Mouse (Mus musculus): Measurements from ENCODE around the gene Heg1.
A peak's percentile ranks its signal among the peaks of the same experiment; 100 is the strongest.

Gene Heg1

DNA sequence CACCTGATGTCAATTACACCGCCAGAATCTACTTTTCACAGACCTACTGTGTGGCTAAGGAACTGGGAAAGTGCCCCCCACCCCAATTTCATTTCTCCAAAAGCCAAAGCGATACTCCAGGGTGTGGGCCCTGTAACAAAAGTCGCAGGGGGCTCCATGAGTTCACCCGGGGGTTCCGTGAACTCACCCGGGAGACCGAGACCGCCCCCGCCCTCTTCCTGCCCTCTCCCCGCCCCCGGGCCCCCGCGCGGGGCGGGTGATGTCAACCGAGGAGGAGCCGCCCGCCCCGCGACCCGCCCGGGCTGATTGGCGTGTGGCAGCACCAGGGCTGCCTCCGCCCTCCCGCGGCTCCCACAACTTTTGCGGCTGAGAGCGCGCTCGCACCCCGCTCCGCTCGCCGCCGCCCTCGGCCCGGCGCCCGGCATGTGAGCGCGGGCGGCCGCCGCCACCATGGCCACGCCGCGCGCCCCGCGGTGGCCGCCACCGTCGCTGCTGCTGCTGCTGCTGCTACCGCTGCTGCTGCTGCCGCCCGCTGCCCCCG lies at the start of gene Heg1:
Gene Heg1, plus strand, starts transcription at position 209 of the 541 bp plus-strand sequence.
- DNase-seq: peak; percentile 86 to 88

DNA sequence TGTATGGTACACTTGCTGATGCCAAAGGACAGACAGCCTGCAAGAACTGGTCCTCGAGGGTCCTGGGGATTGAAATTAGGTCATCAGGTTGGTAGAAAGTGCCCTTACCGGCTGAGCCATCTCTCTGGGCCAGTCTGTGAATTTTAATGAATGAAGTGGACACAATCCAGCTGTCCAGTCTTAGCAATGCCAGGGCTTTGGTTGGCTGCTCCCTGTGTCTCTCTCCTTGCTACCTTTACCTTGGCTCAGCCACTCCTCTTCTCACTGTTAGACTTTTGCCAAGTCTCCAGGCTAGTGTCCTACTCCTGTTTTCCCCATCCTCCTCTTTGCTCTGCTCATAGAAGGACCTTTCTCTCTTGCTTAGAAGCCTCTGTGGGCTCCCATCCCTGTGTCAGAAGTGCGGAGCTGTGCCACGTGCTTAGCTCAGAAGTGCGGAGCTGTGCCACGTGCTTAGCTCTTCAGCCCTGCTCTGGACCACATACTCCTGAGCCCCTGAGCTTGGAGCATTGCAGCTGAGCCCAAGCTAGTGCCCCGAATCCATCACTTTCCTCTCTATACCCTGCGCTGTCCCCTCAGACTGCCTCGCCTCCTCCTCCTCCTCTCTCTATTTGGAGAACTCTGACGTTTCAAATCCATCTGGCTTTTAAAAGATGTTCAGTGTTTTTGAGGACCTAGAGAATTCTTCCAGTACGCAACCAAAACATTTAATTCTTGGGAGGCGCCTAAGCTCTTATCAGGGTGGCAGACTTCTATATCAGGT lies 48.2 kb upstream of the Heg1 start:
- DNase-seq: no peak

DNA sequence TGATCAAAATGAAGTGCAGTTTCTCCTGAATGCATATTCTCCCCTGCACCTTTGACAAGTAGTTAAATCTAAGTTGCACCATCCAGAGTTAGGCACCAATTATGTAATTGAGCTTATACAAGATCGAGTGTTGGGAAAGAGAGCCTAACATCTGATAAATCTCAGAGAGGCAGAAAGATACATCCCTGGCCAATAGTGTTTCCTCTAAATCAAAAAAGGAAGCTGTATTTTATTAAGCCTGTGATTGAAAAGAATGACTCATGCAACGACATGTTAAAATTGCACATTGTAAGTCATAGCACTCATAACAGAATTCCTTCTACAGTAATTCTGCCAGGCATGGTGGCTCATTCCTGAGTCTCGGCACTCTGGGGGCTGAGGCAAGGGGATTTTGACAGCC lies 42.4 kb upstream of the Heg1 start:
- DNase-seq: no peak

DNA sequence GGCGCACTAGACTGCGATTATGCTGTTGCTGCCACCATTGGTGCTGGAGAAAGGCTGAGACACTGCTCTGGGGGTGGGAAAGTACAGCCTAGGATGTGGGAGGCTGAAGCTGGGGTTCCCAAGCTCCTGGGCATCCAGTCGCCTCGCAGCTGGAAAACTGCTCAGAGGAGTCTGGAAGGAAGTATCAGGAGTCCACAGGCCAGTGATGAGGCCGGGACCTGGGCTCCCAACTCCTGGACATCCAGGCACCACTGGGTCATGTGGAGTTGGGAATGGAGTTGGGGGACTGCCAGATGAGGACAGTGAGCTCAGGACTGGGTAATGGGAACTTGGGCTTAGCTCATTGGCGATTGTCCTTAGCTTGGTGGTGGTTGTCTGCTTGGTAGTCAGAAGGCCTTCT lies 31.1 kb upstream of the Heg1 start:
- no peak for DNase-seq

DNA sequence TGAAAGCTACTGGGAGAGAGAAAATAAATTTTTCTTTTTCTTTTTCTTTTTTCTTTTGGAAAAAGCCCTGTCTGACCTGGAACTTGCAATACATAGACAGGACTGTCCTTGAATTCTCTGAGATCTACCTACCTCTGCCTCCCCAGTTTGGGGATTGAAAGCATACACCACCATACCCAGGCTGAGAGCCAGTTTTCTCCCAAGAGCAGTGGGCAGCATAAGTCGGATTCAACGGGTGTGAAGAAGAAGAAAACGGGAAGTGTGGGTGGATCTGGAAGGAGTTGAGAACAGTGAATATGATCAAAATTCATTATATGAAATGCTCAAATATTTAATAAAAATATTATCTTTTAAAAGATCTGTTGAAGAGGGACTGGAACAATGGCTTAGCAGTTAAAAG lies 28.7 kb upstream of the Heg1 start:
- no peak for DNase-seq

DNA sequence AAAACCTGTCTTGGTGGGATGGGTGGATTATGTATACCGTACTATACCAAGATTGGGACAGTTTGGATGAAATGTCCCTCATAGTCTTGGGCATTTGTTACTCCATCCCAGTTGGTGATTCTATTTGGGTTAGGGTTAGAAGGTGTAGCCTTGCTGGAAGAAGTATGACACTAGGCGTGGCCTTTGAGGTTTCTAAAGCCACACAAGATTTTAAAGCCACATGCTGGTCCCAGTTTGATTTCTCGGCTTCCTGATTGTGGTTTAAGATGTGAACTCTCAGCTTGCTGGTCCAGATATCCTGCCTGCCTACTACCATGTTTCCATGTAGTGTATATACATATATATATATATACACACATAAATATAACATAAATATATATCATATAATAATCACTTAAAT lies 27.0 kb upstream of the Heg1 start:
- no peak for DNase-seq

DNA sequence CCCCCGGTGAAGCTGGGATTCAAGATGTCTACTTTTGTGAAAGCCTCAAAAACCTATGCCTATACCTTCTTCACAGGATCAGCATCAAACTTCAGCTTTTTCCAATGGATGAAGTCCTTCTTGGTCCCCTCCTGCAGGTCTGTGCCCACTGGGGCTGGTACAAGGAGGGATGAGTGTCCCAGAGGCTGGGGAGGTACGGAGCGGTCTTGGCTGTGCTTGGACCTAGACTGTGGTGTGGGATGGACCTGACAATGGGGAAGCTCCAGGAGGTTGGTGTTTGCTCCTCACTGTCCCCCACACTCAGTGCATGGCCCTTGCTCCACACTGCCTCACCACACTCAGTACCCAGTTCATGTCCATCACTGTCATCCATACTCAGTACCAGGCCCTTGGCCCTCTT lies 26.0 kb upstream of the Heg1 start:
- DNase-seq: no peak

DNA sequence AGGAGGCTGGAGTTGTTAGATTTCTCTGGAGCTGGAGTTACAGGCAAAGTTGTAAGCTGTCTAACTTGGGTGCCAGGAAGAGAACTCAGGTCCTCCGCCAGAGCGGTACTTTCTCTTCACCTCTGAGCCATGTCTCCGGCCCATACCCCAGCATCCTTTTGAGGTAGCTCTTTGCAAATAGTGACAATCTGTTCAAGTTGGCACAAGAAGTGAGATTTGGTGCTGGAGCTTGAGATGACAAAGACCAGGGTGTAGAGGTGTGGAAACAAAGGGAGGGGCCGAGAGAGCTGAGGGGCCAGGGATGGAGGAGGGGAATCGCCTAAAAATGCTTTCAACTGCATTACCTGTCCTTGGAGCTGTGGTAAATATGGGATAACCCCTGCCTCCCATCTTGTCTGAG lies 24.6 kb upstream of the Heg1 start:
- no peak for DNase-seq

DNA sequence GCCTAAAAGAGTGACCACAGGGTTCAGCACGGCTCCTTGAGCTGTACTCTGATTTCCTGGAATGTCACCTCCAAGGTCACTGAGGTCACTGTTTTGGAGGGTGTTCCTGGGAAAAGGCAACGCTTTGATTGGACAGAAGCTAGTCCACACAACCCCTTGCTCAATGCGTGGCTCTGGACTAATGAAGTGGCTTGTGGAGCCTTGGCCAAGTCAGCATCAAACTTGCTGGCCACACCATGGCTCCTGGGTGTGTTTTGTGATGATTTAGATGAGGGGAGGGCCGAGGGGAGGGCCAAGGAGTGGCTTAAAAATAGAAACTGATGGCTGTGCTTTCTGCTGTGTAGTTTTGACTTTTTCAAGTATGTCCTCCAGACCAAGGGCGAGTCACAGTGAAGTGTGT lies 24.0 kb upstream of the Heg1 start:
- no peak for DNase-seq

DNA sequence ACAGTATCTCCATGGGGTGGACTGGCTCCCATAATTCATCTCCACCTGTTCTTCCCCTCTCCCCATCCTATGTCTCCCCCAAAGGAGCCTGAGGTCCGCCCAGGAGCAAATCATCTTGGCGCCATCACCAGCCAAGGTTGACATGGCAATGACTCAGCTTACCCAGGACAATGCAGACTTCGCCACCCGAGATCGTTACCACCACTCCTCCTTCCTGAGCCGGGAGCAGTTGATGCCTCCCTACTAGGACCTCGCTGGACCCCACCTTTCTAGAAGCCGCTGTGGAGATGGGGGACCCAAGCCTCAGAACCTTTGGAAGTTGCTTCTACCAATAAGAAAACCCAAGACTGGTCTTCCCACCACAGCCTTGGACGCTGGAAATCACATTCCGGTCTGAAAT lies 21.3 kb upstream of the Heg1 start:
- DNase-seq: no peak

DNA sequence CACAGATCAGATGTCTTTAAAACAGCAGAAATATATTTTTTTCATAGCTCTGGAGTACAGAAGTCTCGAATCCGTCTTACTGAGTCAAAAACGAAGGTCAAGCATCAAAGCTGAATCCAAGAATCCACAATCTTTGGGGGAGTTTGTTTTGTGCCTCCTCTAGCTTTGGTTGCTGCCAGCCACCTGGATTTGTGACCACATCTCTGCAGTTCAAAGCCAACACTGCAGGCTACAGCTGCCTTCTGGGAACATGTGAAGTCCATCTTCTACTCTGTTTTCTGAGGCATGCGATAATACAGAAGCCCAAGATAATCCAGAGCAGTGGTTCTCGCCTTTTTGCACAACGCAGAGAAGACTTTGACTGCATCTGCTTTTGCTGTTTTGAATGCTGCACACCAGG lies 17.9 kb upstream of the Heg1 start:
- DNase-seq: no peak

DNA sequence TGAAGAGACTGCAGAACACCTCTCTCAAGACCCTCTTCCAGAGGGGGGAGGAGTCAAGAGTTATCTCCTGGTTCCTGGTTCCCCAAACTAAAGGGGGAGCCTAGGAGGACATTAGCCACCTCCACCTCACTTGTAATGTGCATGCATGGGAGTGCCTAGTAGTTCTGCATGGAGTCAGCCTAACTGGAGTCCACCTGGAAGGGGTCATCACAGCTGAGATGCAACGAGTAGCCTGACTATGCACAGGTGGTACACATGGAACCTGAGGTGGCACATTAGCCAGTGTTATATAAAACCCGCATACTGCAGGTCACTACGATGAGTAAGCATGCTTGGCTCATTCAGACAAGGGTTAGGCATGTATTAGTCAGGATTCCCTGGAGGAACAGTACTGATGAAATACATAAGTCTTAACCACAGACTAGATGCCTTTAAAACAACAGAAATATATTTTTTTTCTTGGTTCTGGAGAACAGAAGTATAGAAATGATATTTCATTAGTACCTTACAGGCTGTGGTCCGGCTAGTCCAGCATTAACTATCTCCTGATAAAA lies 17.1 kb upstream of the Heg1 start:
- no peak for DNase-seq

DNA sequence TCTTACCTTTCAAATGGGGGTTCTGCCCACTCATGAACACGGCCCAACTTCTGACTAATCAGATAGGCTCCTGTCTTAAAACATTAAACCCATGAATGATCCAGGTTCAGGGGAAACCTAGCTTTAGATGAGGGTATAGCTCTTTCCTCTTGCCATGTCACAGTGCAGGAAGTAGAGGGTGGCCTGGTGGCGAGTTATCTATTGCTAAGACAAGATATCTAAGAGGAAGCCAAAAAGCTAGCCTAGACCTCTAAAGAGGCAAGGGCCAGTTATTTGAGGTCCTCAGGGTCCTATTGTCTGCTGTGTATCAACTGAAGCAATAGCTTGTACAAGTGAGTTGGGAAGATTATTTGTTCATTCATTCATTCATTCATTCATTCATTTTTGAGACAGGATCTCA lies 15.7 kb upstream of the Heg1 start:
- DNase-seq: no peak

DNA sequence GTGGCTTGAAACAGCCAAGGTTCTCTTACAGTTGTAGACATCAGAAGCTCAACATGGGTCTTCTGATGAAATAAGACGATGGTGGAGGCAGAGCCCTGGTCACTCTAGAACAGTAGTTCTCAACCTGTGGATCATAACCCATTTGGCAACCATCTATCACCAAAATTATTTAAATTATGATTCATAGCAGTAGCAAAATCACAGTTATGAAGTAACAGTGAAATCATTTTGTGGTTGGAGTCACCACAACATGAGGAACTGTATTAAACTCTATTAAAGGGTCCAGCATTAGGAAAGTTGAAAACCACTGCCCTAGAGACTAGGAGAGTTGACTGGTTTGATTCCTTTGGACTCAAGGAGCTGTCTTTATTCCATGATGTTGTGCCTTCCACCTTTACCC lies 15.1 kb upstream of the Heg1 start:
- no peak for DNase-seq

DNA sequence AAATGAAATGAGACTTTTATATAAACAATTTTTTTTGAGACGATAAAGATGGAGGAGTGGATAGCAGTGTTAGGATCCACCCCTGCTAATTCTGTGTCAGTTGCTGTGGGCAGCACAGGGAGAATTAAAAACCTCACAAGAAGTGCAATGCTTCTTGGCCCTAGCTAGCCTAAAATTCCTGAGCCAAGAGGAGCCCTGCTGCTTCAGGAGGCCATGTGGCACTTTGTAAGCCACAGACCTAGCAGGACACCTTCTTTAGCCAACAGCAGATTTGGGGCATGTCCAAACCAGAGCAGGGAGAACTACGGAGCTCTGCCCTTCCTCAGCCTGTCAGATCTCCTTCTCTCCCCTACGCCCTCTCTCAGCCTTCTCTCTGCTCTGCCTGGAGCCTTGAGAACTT lies 13.8 kb upstream of the Heg1 start:
- DNase-seq: no peak

DNA sequence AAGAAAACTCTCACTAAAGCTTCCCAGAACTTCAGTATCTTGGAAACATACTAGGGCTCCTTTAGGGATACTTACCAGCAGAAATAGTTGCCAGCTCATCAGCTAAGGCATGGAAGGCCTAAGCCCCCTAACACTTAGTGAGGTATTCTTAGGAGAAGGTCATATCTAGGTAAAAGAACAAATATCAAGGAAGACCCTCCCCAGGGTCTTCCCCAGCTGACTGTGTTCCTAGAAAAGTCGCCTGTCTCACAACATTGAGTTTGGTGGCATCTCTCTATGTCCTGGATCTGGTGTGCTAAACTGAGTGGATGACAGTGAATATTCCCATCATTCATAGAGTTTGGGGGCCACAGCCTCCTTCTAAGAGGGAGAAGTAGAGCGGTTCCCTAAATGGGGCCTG lies 13.2 kb upstream of the Heg1 start:
- no peak for DNase-seq

DNA sequence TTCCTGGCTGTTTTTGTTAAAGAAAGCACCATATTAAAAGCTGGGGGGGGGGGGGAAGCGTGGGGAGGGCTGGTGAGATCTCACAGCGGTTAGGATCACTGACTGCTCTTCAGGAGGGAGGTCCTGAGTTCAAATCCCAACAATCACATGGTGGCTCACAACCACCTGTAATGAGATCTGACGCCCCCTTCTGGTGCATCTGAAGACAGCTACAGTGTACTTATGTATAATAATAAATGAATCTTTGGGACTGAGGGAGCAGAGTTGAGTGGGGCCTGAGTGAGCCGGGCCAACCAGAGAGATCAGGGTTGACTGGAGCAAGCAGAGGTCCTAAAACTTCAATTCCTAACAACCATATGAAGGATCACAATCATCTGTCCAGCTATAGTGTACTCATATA lies 12.0 kb upstream of the Heg1 start:
- DNase-seq: no peak

DNA sequence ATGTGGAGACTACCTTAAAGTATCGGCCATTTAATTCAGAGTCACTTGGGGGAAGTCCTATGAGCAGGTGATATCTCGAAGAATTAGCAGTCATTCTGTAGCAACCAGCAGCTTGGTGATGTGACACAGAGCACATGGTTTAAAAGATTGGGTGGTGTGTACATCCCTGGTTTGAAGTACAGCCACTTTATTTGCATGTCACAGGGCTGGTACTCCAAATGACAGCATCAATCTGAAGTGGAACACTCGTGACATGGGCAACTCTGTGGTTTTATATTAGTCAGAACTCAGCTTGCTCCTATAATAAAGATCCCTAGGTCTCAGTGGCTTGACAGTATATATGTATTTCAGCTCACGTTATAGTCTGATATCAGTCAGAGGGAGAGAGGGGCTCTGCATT lies 11.5 kb upstream of the Heg1 start:
- DNase-seq: no peak

DNA sequence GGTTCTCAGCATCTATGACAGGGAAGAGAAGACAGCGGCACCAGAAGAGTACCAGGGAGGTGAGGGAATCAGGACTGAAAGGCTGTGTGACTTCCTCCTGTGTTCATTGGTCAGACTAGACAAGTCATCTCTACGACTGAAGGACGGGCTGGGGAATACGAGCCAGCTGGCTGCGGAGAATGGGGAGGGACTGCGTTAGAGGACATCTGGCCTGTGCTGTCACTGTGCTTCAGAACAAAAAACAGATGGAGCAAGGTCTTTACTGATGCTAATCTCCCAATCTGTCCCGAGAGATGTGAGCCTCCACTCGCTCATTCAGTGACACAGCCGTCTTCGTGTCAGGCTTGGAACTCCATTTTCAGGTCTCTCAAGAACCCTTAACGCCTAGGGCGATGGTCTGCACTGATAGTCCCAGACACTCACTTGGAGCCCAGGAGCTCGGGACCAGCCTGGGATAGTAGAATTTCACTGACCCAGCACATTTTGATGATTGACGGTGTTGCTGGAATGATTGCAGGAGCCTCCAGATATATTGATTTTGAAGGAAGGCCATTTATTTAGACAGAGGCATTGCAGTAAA lies 10.6 kb upstream of the Heg1 start:
- no peak for DNase-seq

DNA sequence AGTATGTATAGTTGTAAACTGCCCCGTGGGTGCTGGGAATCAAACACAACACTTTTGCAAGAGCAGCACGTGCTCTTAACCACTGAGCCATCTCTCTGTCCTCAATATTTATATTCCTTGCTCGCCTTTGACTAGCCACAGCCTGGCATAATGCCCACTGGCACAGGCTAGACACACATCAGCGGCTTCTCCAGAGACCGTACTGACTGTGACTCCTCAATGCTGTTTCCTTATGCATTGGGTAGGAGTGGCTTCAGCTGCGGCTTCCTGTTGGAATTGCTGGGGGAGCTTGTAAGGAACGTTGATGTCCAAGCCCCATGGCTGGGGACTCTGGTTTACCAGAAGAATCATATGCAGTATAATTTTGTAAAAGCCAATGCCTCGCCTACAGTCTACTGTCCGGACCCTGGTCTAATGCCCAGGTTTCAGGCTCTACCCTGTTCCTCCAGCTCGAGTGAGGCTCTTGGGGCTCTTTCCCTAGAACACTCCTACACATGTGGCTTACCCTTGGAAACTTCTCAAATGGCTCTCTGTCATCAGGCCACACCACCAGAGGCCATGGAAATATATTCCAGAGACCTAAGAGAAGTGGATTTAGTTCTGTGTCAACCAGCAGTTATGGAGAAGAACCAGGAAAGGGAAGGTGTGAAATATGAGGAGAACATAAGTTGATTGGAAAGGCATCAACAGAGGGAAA lies 8.9 kb upstream of the Heg1 start:
- DNase-seq: no peak

DNA sequence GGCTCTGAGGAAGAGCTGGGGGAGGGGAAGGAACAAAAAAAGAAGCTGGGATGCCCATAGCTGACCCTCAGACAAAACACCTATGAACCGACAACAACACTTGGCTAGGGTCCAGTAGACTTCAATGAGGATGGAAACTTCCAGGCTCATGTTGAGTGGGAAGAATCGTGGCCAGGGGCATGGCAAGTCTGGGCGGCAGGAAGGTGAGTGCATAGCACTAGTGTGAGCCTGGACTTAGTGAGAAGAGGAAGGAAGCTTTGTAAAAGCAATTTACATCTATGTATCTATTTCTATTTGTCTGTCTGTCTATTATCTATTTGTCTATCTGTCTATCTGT lies 8.4 kb upstream of the Heg1 start:
- DNase-seq: no peak

DNA sequence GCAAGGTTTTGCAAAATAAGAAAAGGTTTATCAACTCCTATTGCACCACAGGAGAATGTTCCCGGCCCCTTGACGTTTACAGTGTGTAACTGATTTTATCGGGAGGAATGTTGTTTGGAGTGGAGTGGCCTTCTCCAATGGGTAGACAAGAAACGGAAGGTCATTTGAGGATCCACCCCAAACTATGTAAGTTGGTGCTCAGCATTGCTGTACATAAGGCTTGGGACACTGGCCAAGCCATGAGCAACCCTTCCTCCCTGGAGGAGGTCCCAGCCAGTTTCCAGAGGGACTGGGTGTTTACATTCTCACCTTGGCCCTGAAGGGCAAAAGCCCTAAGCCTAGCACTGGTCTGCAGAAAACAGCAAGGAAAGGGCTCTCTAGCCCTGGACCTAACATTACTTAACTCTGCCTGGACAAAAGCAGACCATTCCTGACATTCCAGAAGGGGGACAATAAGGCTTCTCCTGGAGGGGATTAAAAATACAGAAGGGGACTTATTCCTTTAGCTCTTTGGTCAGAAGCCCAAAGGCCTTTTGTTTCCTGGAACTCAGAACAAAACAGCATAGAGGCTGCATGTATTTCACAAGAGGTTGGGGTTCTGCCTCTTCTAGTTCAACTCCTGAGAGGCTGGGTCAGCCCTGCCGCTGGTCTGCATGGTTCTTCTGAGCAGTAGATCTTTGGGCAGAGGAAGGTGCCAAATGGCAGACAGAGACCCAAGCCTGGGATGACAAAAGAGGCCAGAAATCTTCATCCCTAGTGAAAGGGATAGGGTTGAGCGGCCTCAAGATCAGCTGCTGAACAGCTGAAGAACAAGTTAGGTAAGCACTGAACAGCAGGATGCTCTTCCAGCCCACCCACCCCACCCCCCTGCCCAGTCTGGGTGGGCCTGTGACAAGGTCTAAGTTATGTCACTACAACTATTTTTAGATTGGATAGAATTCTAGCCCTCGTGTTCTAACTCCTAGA lies 7.5 kb upstream of the Heg1 start:
- DNase-seq: no peak

DNA sequence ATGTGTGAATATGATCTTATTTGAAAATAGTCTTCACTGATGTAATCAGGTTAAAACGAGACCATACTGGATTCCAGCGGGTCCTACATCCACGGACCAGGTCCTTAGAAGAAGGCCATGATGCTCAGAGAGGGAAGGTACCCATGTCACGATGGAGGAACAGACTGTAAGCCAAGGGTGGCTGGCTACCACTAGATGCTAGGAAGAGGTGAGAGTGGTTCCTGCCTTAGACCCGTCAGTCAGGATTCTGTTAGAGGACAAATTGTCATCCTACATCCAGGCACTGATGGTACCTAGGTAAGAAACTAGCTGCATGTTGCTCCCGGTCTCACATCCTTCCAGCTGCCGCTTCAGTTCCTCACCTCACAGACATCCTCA lies 6.9 kb upstream of the Heg1 start:
- no peak for DNase-seq
